Mouse (Mus musculus) T-helper 1 cell (primary cell): Measurements from ENCODE around the gene Shox2.

ENCODE experiments used
- in situ Hi-C: fragments of 300-600 bp; cut with MboI, MseI; formaldehyde crosslinking; loops from one replicate; pipeline ENCODE4 v1.15.1; 2025; ENCODE audit warnings: high pct_unique_total_duplicates

The Shox2 gene

GRCm38 (mm10) chr3:66981706-66982105, at the start of gene Shox2:
Shox2 (minus strand) TSS chr3:66981771.
- in situ Hi-C loops: no loop called here

GRCm38 (mm10) chr3:66996820-66997219, 15.2 kb upstream of the Shox2 start:
- in situ Hi-C loops: loop anchor here (10.0 kb wide), 1 partner anchor 178 kb away; no protein-coding TSS in a partner anchor

GRCm38 (mm10) chr3:66986287-66986560, 4.7 kb upstream of the Shox2 start:
- in situ Hi-C loops: loop anchor here (5.0 kb wide), 1 partner anchor 596 kb away; the partner anchor contains the start of gene Mfsd1

GRCm38 (mm10) chr3:66985539-66986286, 4.1 kb upstream of the Shox2 start:
- in situ Hi-C loops: loop anchor here (5.0 kb wide), 1 partner anchor 597 kb away; the partner anchor contains the start of gene Mfsd1

- in situ Hi-C loops: no loop called here
These were observed 1.9 kb upstream of the Shox2 start for GRCm38 (mm10) chr3:66983481-66983880.

GRCm38 (mm10) chr3:66982181-66982911, 775 bp upstream of the Shox2 start:
- in situ Hi-C loops: no loop called here

- in situ Hi-C loops: no loop called here
These were observed 390 bp downstream of the Shox2 start, which contains the start of gene Rsrc1 for GRCm38 (mm10) chr3:66981101-66981661. Rsrc1 (plus strand) TSS chr3:66981390.

GRCm38 (mm10) chr3:66980111-66980975, 1.2 kb downstream of the Shox2 start:
- in situ Hi-C loops: no loop called here

GRCm38 (mm10) chr3:66979491-66979890, 2.1 kb downstream of the Shox2 start:
- in situ Hi-C loops: loop anchor here (10.0 kb wide), 1 partner anchor 385 kb away; no protein-coding TSS in a partner anchor

- in situ Hi-C loops: loop anchor here (10.0 kb wide), 1 partner anchor 386 kb away; no protein-coding TSS in a partner anchor
These were observed 2.9 kb downstream of the Shox2 start for GRCm38 (mm10) chr3:66978457-66979381.

- in situ Hi-C loops: loop anchor here (10.0 kb wide), 1 partner anchor 387 kb away; no protein-coding TSS in a partner anchor
These were observed 3.6 kb downstream of the Shox2 start for GRCm38 (mm10) chr3:66977811-66978456.

- in situ Hi-C loops: loop anchor here (10.0 kb wide), 1 partner anchor 388 kb away; no protein-coding TSS in a partner anchor
These were observed 4.5 kb downstream of the Shox2 start for GRCm38 (mm10) chr3:66976889-66977615.

GRCm38 (mm10) chr3:66974501-66974900, 7.1 kb downstream of the Shox2 start:
- in situ Hi-C loops: loop anchor here (10.0 kb wide), 1 partner anchor 390 kb away; no protein-coding TSS in a partner anchor

- in situ Hi-C loops: loop anchor here (10.0 kb wide), 1 partner anchor 391 kb away; no protein-coding TSS in a partner anchor
These were observed 8.1 kb downstream of the Shox2 start for GRCm38 (mm10) chr3:66973391-66973943.

GRCm38 (mm10) chr3:66972191-66972950, 9.2 kb downstream of the Shox2 start:
- in situ Hi-C loops: loop anchor here (10.0 kb wide), 1 partner anchor 392 kb away; no protein-coding TSS in a partner anchor

- in situ Hi-C loops: loop anchor here (10.0 kb wide), 1 partner anchor 394 kb away; no protein-coding TSS in a partner anchor
These were observed 10.8 kb downstream of the Shox2 start for GRCm38 (mm10) chr3:66970661-66971331.

GRCm38 (mm10) chr3:66970261-66970660, 11.3 kb downstream of the Shox2 start:
- in situ Hi-C loops: loop anchor here (10.0 kb wide), 1 partner anchor 395 kb away; no protein-coding TSS in a partner anchor
